Mouse (Mus musculus) lung, postnatal 25 days (tissue): ENCODE data around the gene Olfr164.

ENCODE experiments used
- DNase-seq: peaks from one replicate; pipeline ENCODE4 v3.0.0; 2022; ENCODE audit warnings: low spot score

Olfr164 gene

GRCm38 (mm10) chr16:19313964-19314363, at the start of gene Olfr164:
Olfr164 (minus strand) TSS chr16:19314064.
- no peak for DNase-seq

- DNase-seq, result no peak
These were observed 35.2 kb upstream of the Olfr164 start for GRCm38 (mm10) chr16:19349111-19349510.

DNA sequence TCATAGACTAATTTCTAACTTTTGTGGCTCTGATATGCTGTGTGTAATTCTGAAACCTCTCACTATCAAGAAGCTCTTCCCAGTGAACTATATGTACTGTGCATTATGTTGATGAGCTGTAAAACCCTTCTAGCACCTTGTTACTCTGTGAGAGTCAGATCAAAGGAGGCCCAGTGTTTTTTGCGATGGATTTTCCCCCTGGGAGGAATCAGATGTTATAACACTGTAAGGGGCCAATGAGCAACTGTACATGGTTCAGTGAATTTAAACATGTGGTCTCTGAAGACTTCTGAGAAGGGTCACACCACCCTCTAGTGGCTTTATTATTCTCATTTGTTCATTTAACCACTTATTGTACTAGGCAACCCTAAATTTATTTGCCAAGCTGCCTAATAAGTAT, 50.6 kb downstream of the Olfr164 start:
- no peak for DNase-seq

- DNase-seq, result no peak
These were observed 53.1 kb downstream of the Olfr164 start for GRCm38 (mm10) chr16:19260780-19261179.

DNA sequence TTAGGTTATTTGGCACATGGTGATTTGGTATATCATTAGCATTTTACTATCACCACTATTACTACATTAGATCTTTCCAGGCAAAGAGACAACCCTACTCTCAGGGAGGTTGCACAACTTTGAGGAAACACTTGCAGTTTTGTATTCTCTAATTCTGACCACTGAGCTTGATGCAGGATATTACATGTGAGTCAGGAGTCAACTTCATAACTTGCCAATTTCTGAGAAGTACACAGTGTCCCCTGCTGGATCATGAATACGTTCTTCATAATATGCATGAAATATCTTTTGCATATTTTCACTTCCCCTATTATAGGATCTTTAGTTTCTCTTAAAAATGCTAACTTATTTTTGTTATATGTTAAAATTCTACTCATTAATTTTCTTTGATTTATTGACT, 68.0 kb downstream of the Olfr164 start:
- DNase-seq, result peak; percentile 41

GRCm38 (mm10) chr16:19241539-19242025, 72.3 kb downstream of the Olfr164 start:
- no peak for DNase-seq

DNA sequence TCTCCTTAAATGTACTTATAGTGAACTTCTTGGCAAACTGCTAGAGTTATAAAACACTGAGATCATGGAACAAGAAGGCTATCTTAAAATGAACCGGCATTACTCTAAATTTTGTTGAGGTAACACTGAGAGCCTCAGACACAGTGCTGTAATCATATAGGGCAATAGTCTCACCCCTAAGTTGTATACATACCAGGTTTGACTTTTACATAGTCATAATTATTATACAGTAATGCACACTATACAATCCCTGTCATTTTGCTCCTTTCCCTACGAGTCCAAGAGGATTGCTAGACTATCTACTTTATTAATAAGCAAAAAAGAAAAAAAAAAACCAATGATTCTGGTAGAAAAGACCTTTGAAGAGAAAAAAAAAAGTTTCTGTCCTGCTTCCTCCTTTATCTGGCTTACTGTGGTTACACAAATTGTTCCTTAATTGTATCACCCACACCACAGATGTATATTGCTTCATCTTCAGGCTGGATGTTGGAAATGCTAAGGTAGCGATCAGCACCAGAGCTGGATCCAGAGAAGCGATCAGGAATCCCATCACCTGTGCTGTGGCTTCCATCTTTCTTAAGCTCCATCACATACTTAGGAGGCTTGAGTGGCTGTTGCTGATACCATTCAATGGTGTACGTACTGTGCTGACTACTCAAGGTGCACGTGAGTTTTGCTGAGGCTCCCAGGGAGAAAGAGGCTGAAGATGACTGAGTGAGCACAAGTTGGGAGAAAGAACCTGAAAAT, 72.9 kb downstream of the Olfr164 start:
- no peak for DNase-seq

DNA sequence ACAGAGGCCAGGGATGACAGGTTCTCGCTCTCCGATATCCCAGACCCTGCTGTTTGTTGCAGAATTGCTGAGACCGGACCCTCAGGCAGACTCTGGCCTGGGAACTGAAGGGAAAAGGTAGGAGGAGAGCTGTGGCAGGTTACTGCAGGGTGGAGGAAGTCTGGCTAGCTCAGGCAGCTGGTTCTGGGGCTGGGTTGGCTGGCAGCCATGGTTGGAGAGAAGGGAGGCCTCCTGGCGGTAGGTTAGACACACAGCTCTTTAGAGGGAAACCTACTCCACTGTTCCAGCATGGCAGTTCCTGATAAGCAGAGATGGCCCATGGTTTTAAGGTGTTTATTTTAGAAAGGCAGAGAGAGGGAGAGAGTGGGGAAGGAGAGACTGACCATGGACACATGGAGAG, 77.1 kb downstream of the Olfr164 start:
- DNase-seq, result no peak
